In the genomic region with DNA sequence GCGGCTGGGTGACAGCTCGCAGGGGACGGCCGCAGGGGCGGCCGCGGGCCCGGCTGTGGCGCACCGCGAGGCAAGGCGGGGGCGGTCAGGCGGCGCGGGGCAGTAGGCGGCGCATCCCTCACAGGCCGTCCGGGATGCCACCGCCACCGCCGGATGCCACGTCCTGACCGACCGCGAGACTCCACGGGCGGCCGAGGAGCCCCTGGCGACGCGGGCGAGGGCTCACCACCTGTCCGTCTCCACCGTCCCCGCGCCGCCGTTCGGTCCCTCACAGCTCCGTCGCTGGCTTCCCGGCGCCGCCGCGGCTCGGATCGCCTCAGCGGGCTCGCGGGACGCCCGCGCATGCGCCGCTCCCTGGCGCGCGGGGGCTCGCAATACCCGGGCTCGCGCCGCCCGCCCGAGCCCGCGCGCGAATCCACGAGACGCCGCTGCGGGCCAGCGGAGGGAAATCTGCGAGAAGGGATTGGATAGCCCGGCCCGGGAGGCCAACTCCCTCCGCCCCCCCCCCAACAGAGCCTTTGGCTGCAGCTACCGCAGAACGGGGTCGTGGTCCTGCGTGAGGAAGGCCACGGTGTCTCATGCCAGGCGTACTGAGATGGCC, we compare ENCODE assay signal across 8 mouse cellular contexts. TPM values are rescaled to one million over a fixed set of nuclear protein-coding genes. Genes with fewer than 3 reads are reported as not detected.
A peak's percentile ranks its signal among the peaks of the same experiment; 100 is the strongest.
DNase-seq lines count a peak whose midpoint lies in the region; ATAC-seq and TF ChIP-seq lines count a peak whose summit lies in the region.

A gene (minus strand): TSS at position 371 of the 601 bp plus-strand sequence.

- TF ChIP-seq CTCF in heart, adult 2 months (IDR thresholded peaks at IDR 0.05) = no peak
- no peak for TF ChIP-seq CTCF in liver, adult 2 months (IDR thresholded peaks at IDR 0.05; ENCODE audit: low read depth, low read length)

- no peaks in the 10 kb centered on the region; the same call in 1 of the 2 replicates for H3K4me1 ChIP-seq in heart, adult 2 months (ENCODE audit: control insufficient read depth, insufficient read depth, low read length)
- peaks cover 10% of the 10 kb centered on the region for H3K4me1 ChIP-seq in kidney, embryonic 16.5 days (ENCODE audit: insufficient read depth, low read length)
- H3K4me1 ChIP-seq in liver, adult 2 months (ENCODE audit: control insufficient read depth, insufficient read depth, low read length) = no peaks in the 10 kb centered on the region

- under 1% methylated on average over 87 of the region's 87 CpGs for WGBS in heart, adult 2 months
- under 1% methylated on average over 74 of the region's 87 CpGs for WGBS in kidney, embryonic 16.5 days
- WGBS in liver, adult 2 months = 1% methylated on average over 84 of the region's 87 CpGs

- peak within 1 kb of the TSS; percentile 58 for H3K4me3 ChIP-seq in heart, adult 2 months
- H3K4me3 ChIP-seq in kidney, embryonic 16.5 days (ENCODE audit: low read length) = peak within 1 kb of the TSS; percentile 60
- peak within 1 kb of the TSS; percentile 73 for H3K4me3 ChIP-seq in liver, adult 2 months (ENCODE audit: insufficient read depth, low read depth, low read length)

- H3K4me2 ChIP-seq in kidney, embryonic 16.5 days (replicated peaks; ENCODE audit: low read depth, low read length) = peak within 1 kb of the TSS; percentile 99

- H3K79me2 ChIP-seq in heart, adult 2 months (replicated peaks; ENCODE audit: control insufficient read depth, insufficient read depth, low read length) = no peaks in the 10 kb centered on the region
- no peaks in the 10 kb centered on the region for H3K79me2 ChIP-seq in liver, adult 2 months (ENCODE audit: control insufficient read depth, insufficient read depth, low read length)

- TF ChIP-seq EP300 in heart, adult 2 months (IDR thresholded peaks at IDR 0.05; ENCODE audit: insufficient read depth, low read depth, low read length) = no peak

- H3K36me3 ChIP-seq in heart, adult 2 months (ENCODE audit: control insufficient read depth, insufficient read depth, low read length) = no peaks in the 10 kb centered on the region
- H3K36me3 ChIP-seq in kidney, embryonic 16.5 days (ENCODE audit: insufficient read depth, low read length) = no peaks in the 10 kb centered on the region
- H3K36me3 ChIP-seq in liver, adult 2 months (ENCODE audit: control insufficient read depth, insufficient read depth, low read length) = no peaks in the 10 kb centered on the region

- peak within 1 kb of the TSS; percentile 56 for H3K9ac ChIP-seq in heart, adult 2 months (ENCODE audit: low read depth, low read length)
- H3K9ac ChIP-seq in kidney, embryonic 16.5 days (replicated peaks; ENCODE audit: low read length) = peak within 1 kb of the TSS; percentile 58
- H3K9ac ChIP-seq in liver, adult 2 months (ENCODE audit: low read depth, low read length) = peak within 1 kb of the TSS; percentile 55

- peak; percentile 84 for ATAC-seq in kidney, embryonic 16.5 days (ENCODE audit: low FRiP score, low TSS enrichment)

- DNase-seq in B cell, adult 2 months = peak; percentile 16 to 29
- peak; percentile 26 for DNase-seq in adrenal gland, adult 8-10 months
- peak; percentile 69 for DNase-seq in embryo, embryonic 9.5 days (ENCODE audit: extremely low spot score)
- peak; percentile 76 for DNase-seq in heart, adult 2 months
- DNase-seq in liver, adult 2 months (ENCODE audit: extremely low read depth, low read depth, low spot score) = no peak
- DNase-seq in naive thymus-derived CD4-positive, alpha-beta T cell, adult 2 months (ENCODE audit: low read depth) = peak; percentile 62
- DNase-seq in thymus, postnatal 25 days = peak; percentile 38

- no peak for TF ChIP-seq POLR2A in heart, adult 2 months (IDR thresholded peaks at IDR 0.05; ENCODE audit: insufficient read depth, low read depth, low read length)
- TF ChIP-seq POLR2A in liver, adult 2 months (IDR thresholded peaks at IDR 0.05; ENCODE audit: extremely low read depth, insufficient read depth, low read length) = no peak

- H3K27me3 ChIP-seq in heart, adult 2 months (ENCODE audit: control insufficient read depth, insufficient read depth, low read length) = peaks cover 14% of the 10 kb centered on the region
- peaks cover 86% of the 10 kb centered on the region for H3K27me3 ChIP-seq in kidney, embryonic 16.5 days (ENCODE audit: insufficient read depth, low read length)
- peaks cover 21% of the 10 kb centered on the region for H3K27me3 ChIP-seq in liver, adult 2 months (ENCODE audit: control insufficient read depth, insufficient read depth, low read length)

- H3K27ac ChIP-seq in heart, adult 2 months = no peak within 1 kb of the TSS
- no peak within 1 kb of the TSS for H3K27ac ChIP-seq in kidney, embryonic 16.5 days (ENCODE audit: low read length)
- H3K27ac ChIP-seq in liver, adult 2 months (replicated peaks; ENCODE audit: insufficient read depth, low read depth, low read length) = no peak within 1 kb of the TSS

- intact Hi-C loops in heart, adult 2 months (cut with DNase I) = no loop called here

- H3K9me3 ChIP-seq in kidney, embryonic 16.5 days (ENCODE audit: low read length) = no peaks in the 10 kb centered on the region

RNA-seq across cellular contexts. Expression of the gene that starts here (rescaled TPM):
- 10 to 100 TPM in 2 of 4 experiments, 1 to 10 TPM in 2; 6.1 to 14.8 (median 10.0) TPM for total RNA-seq in adrenal gland, adult 8-10 months (2022)
- 1 to 10 TPM; 6.6 to 9.0 TPM for total RNA-seq in heart, adult 2 months (2021)
- 0.26 and 1.0 TPM in 2 replicates for polyA plus RNA-seq in heart, adult 2 months (2012; rRNA removed)
- 0.17 and 0.69 TPM in 2 replicates for polyA plus RNA-seq in kidney, embryonic 16.5 days (2015; fragmentation: Nextera tagmentation; extraction: Ambion mirVana)
- total RNA-seq in liver, adult 2 months (2014; rRNA removed) = 0.20 TPM in 1 of 2 replicates, not detected in the other
- not detected in 2 replicates for polyA plus RNA-seq in liver, adult 2 months (2012; rRNA removed)

Comparison
In these comparisons a context has a peak if more than half of its experiments do, and no peak if none do; other contexts are left out.
1. Peak in ATAC-seq, H3K4me3 ChIP-seq, H3K9ac ChIP-seq and H3K4me2 ChIP-seq in kidney, embryonic 16.5 days; RNA of the gene not detected or under 1 TPM.